Mouse (Mus musculus): ENCODE measurements around the gene Tbp. TPM values are rescaled to one million over a fixed set of nuclear protein-coding genes. Genes with fewer than 3 reads are reported as not detected.

The Tbp gene
- 47.5 TPM for total RNA-seq (2023)

GRCm38 (mm10) chr17:15499656-15500394, at the start of gene Tbp, which contains the start of gene Psmb1:
Gene Tbp (plus strand): TSS chr17:15499888.
Gene Psmb1 (minus strand): TSS chr17:15499751.

GRCm38 (mm10) chr17:15526986-15527810, 27.5 kb downstream of the Tbp start, which contains the start of gene Pdcd2:
Gene Pdcd2 (minus strand): TSS chr17:15527301.

DNA sequence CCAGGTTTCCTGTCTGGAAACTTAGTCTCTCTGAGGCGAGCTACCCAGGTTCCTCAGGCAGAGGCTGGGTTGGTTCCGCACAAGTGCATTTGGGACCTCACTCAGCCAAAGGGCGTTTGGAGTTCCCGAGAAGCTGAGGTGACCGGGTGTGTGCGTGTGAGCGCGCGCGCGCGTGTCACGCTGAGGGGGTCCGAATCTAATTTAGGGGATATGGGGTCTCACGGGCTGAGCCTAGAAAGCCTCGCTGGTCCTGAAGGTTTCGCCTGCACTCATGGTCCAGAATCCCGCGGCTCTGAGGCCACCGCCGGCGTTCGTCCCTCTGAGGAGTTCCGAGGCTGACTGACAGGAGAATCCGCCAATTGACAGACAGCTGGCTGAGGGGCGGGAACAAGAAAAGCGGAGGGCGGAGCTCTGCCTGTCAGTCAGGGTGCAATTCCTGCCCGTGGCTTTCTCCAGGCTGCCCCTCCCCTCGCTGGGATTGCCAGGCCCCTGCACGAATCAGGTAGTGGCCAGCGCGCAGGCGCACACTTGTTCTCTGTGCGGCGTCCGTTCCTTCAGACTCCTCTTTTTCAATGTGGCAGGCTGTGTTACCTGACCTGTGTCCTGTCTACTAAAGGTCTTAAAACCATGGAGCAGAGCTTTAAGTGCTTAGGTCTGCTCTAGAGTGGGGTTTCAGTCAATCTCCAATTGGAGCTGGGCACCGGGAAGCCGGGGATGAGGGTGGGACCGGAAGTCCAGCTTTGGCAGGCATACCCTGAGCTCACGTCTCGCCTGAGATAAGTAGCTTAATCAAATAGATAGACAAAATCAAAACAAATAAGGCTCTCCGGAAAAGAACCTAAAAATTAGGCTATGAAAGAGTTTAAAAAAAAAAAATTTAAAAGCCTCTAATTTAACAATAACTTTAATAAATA, 64.6 kb downstream of the Tbp start, which contains the start of gene Prdm9:
Gene Prdm9 (minus strand): TSS at position 341 of the 914 bp plus-strand sequence.

Other genes with a start within 250 kb of the Tbp start
- 0.95 TPM for gene Dll1, start 123.0 kb upstream of the Tbp start, total RNA-seq (2023)
- gene Fam120b, start 103.7 kb upstream of the Tbp start, total RNA-seq (2023) = 35.3 TPM
- 120 TPM for gene Psmb1, start 137 bp upstream of the Tbp start, total RNA-seq (2023)
- gene Pdcd2, start 27.4 kb downstream of the Tbp start, total RNA-seq (2023) = 53.7 TPM
- 17.9 TPM for gene Prdm9, start 64.5 kb downstream of the Tbp start, total RNA-seq (2023)
- 111 TPM for gene Chd1, start 205.1 kb downstream of the Tbp start, total RNA-seq (2023)

All from CD8-positive naive resting alpha-beta T cell, adult 57 days (primary cell).